Mouse (Mus musculus) embryo, embryonic 10 days (tissue): ENCODE measurements around the gene A830005F24Rik.
"Not testable (repeated sequence)": the region's sequence is repeated elsewhere in the genome, so short reads cannot be mapped to it uniquely, and the experiment has no call there.

ENCODE experiments used
- DNase-seq: peaks from one replicate; pipeline ENCODE4 v3.0.0-alpha.2; 2015; ENCODE audit warnings: low spot score

The A830005F24Rik gene

DNA sequence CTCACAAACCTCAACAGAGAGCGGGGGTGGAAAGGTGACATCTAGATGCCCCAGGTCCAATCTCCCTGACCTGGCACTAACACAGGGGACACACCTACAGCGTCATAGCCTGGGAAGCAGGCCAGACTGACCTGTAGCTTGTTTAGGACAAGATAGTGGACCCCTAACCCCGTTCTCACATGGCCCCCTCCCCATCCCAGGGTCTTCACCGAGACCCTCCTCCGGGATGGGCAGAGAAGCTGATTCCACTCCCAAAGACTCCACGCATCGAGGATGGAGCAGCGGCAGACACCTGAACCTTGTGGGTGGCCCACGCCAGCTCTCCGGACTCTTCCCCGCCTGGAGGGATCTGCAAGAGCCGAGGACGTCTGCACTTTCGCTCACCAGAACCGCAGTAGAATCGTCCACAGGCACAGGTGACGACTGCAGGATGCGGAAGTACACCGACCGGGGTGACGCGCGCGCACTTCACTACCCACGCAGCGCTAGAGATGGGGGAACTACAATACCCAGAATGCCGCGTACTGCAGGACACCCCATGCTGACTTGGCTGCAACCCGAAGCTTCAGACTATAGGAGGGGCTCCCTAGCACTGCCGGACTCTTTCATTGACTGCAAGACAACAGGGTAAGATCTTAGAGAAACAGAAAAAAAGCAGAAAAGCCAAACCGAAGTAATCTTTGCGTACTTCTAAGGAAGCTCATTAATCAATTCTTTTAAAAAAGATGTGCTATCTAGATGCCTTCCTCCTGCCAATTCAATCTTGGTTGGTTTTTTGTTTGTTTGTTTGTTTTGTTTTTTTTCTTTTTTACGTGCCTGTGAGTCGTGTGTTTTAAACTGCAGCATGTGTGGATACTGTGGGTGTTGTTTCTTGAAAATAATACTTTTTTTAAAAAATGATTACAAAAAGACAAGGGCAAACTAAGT lies at the start of gene A830005F24Rik, which contains the start of gene Zfp169:
Gene A830005F24Rik (plus strand): TSS at position 568 of the 927 bp plus-strand sequence.
Gene Zfp169 (minus strand): TSS at position 449 of the 927 bp plus-strand sequence.
- DNase-seq: peak; percentile 92

DNA sequence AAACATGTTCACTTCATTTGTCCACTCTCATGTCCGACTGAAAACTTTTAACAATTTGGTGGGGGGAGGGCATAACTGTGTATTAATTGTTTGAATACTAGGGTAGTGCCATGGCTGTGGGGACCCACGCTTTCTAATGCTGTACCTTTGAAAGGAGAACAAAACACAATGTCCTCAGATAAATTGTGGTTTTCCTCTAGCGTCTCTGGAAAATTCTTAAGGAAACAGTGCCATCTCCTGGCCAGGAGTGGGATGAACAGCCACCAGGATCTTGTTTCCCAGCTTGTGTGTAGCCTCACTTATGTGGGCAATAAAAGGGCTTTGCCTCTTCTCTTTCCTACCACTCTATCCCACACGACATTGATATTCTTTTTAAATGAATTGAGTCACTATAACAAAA lies 49.2 kb upstream of the A830005F24Rik start:
- DNase-seq: peak; percentile 85

DNA sequence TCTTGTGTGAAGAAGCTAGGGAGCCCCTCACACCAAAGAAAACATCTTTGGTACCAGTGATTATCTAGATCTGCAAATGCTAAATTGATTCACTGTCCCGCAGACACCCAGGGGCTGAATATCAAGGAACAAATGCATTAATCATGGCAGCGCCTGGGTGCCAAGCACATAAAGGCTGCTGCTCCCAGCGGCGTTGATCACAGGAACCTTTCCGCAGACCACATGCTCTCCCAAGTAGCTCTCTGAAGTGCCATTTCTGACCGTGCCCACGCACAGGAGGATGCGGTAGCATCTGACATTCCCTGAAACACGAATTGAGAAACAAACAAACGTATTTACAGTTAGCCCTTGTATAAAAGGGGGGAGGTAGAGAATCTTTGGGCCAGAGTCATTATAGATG lies 47.2 kb upstream of the A830005F24Rik start:
- no peak for DNase-seq

DNA sequence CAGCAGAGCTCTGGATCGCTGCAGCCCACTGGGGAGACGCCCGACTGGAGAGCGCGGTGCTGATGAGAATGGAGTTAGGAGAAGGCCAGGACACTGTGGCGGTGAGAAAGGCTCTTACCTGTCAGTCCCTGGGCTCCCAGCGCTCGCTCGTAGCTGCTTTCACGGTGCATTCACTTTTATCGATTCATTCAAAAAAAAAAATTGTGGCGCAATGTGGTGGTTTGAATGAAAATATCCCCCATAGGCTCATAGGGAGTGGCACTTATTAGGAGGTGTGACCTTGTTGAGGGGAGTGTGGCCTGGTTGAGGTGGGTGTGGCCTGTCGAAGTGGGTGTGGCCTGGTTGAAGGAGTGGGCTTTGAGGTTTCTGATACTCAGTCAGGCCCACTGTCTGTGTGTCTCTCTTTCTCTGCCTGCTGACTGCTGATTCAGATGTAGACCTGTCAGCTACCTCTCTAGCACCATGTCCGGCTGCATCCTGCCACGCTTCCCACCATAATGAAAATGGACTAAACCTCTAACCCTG lies 44.7 kb upstream of the A830005F24Rik start:
- no peak for DNase-seq

DNA sequence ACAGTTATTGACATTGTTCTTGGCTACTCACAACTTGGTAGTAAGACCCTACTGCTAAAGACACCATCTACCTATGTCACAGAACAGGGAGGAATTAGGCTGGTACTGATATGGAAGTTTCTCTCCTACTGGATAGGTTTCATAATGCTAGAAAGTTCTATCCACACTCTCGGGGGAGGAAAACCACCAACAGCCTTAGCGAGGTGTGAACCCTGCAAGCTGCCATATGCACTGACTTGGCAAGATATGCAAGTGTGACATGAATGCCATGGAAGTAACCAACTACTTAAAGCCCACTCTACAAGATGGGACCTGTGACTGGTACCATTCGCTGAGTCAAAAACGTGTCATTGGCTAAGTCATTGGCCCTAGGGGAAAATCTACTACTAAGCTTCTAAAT lies 29.8 kb upstream of the A830005F24Rik start:
- DNase-seq: no peak

DNA sequence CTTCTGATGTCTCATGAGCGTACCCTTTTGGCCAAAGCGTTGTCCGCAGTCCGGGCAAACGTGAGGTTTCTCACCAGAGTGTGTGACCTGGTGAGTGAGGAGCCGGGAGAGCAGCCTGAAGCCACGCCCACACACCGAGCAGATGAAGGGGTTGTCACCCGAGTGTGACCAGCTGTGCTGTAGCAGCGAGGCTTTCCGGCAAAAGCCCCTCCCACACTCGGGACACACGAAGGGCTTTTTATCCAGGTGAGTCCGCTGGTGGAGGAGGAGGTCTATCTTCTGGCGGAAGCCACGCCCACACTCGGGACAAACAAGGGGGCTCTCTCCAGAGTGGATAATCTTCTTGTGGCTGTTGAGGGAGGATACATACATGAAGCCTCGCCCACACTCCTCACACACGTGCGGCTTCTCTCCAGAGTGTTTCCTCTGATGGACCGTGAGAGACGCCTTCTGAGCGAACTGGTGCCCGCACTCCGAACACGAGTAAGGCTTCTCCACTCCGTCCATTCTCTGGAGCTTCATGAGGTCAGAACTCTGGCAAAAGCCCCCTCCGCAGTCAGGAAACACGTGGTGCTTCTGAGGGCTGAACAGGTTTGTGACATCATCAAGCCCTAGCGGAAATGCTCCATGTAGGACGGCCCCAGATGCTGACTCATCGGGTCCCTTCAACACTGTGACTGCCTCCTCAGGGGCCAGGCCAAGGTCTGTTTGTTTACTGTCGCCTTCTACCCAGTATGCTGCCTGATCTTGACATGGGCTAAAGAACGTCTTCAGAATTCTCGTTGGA lies 22.8 kb upstream of the A830005F24Rik start:
- no peak for DNase-seq

DNA sequence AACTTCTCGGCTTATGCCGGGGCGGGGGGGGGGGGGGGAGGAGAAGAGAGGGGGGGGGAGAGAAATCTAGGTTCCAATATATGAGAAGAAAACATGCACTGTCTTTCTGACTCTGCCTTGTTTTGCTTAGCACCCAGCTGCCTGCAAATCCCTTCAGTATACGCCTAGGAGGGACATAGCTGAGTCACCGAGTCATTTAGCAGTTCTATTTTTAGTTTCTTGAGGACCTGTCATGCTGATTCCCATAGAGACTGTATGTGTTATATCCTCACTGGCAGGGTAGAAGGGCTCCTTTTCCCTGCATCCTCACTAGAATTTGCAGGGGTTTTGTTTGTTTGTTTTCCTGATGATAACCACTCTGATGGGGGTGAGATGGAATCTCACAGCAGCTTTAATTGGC lies 20.2 kb upstream of the A830005F24Rik start:
- no peak for DNase-seq

DNA sequence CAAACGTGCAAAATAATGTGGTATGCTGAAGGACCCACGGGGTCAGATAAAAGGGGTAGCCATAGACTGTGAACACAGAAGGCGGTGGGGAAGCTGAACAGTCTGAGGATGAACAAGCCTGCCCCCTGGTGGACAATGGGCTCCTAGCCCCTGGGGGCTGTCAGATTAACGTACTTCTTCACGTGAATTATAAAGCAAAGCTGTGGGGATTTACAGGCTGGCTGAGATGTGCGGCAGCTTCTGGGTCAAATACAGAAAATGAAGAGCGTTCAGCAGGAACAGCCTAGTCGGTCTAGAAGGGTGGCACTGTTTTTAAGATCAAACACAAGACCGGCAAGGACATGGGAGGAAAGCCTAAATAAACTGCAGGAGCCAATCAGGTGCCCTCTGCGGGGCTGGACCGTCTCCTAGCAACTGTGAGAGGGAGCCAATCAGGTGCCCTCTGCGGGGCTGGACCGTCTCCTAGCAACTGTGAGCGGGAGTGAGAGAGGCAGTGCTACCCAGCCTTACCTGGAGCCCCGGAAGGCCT lies 15.6 kb upstream of the A830005F24Rik start:
- DNase-seq: peak; percentile 81

DNA sequence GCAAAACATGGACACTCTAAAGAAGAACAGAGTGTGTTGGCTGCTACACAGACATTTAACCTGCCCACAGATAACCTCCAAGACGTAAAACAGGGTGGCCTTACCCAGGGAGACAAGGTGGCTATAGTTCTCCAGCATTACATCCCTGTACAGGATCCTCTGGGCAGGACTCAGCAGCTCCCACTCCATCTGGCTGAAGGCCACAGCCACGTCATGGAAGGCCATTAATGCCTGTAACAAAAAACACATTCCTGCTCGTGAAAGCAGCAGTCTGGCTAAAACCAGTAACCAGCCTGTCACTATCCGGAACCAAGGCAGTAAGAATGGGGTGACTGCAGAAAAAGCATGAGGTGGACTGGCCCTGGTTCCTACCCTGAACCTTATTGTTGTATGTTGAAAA lies 14.7 kb upstream of the A830005F24Rik start:
- DNase-seq: no peak

DNA sequence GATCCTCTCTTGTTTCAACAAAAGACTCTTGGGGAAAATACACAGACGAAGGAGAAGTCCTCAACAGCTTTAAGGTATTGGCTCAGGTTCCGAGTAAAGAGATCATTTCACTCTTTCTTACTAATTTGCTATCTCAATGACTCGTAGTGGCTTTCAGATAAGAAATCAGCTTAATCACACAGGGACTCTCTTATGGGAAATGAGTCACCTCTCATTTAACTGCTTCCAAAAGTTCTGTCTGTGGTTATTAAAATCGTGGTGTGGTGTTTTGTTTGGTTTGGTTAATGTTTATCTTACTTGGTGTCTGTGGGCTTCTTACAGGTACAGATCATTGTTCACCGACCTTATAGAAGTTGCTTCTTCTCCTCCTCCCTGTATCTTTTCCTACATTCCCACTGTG lies 10.9 kb upstream of the A830005F24Rik start:
- no peak for DNase-seq

DNA sequence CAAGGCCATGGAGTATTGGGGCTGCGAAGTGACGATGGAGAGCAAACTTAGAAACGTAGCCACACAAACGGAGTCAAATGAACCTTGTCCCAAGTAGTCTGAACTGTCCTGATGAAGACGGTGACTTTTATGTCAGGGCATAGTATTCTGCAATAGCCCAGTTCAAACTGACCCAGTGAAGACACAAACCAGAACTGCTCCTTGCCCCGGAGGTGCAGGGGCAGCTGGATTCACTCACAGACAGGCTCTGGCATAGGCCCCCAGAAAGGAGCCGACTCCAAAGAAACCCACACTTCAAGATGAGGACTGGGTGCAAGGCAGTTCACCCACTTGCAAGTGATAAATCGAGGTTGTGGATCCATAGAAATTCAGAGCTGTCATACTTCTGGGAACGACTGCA lies 4.7 kb upstream of the A830005F24Rik start:
- no peak for DNase-seq

DNA sequence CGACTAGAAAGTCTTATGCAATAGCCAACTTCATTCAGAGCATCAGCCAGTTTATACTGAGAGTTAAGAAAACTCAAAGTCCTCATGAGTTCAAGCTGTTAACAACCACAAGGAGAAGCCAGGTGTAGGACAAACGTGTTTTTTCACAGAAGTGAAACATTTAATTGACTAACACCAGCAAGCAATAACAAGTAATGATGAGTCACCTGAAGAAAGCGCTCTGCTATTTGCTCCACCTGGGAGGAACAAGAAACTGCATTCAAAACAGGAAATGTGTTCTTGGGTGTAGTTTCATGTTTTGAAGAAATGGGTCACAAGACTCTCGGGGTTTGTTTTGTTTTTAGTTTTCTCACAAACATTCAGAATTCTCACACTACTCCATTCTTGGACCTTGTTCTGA lies 2.5 kb downstream of the A830005F24Rik start:
- DNase-seq: no peak

DNA sequence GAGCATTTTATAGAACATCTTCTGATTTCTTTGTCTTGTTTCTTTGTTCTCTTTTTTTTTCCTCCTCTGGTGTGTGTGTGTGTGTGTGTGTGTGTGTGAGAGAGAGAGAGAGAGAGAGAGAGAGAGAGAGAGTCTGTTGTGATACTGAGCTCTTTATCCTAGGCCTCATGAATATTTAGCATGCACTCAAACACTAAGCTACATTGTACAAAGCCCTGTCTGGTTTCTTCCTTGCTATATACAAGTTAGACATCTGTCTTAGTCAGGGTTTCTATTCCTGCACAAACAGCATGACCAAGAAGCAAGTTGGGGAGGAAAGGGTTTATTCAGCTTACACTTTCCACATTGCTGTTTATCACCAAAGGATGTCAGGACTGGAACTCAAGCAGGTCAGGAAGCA lies 5.8 kb downstream of the A830005F24Rik start:
- DNase-seq: not testable (repeated sequence)

DNA sequence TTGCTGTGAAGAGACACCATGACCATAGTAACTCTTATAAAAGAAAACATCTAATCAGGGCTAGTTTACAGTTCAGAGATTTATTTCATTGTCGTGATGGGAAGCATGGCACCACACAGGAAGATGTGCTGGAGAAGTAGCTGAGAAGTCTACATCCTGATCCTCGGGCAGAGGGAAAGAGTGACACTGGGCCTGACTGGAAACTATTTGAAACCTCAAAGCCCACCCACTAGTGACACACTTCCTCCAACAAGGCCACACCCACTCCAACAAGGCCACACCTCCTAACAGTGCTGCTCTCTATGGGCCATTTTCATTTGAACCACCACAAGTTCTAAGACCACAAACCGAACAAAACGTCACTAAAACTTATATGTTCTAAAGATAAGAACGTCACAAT lies 12.4 kb downstream of the A830005F24Rik start:
- no peak for DNase-seq

DNA sequence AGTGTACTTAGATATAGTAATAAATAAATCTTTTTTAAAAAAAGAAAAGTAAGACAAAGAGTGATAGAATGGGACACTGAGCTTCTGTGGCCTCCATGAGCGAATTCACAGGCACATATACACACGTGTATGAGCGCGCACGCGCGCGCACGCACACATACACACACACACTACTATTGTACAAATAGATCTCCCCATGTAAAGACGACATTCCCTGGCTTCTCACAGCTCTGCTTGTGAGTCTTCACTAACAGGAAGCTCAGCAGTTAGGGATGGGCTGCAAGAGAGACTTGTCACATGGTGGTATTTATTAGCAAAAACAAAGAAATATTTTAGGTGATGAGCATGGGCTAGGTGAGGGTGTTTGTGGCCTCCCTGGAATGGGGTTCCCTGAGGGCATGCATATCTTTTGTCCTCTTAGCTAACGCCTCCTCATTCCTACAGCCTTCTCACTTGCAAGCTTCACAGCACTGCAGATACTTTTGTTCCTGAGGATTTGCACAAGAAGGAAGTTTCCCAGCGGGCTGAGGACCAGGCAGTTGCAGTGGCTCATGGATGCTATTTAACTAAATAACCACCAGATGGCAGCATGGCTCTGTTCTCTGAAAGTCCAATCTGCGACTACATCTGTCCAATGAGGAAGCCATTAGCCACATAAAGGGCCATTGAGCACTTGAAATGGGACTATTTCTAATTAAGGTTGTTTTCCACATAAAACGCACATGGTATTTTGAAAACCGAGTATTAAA lies 14.9 kb downstream of the A830005F24Rik start:
- DNase-seq: peak; percentile 94

DNA sequence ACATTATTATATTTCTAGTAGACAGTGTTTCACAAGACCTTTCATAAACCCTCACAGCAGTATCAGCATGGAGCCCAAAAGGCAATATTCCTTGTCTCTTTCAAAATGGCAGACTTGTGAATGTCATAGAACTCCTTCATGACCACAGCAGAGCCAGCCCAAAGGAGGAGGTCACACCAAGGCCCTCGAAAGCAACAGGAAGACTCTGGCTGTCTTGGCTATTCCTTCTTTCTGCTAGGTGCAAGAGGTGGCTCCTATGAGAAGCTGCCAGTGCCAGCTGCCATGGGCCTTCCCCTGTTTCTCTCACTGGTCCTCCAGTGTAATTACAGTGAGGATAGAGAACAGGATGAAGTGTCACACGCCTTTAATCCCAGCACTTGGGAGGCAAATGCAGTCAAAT lies 15.7 kb downstream of the A830005F24Rik start:
- no peak for DNase-seq

DNA sequence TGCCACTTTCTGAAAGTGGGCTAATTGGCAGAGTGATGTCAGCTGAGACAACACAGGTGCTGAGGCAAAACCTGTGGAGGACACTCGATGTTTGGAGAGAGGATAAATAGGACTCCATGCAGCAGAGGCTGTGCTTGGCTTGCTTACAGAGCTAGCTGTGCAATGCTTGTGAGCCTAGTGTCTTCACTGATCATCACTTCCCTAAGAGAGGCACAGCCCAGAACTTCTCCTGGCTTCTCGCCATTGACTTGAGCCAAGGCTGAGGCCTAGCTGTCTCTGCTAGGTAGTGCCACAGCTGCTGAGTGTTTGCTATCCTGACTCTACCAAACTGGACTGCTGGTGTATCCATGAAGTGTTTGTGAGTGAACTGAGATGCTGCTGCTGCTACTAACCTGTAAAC lies 17.3 kb downstream of the A830005F24Rik start:
- DNase-seq: no peak

DNA sequence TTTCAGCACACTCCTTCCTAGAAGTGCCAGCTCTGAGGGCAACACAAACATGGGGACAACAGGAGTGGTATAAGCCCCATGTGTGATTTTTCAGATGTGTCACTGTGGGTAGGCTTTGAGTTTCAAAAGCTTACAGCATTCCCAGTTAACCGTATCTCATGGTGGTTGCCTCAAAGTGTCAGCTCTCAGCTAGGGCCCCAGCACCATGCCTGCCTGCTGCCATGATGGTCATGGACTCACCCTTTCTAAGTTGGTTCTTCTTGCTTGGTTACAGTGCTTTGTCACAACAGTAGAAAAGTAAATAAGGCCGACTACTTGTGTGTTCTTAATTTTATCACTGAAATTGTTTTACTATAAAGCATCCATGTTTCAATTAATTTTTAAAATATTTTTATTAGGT lies 18.1 kb downstream of the A830005F24Rik start:
- DNase-seq: peak; percentile 10

DNA sequence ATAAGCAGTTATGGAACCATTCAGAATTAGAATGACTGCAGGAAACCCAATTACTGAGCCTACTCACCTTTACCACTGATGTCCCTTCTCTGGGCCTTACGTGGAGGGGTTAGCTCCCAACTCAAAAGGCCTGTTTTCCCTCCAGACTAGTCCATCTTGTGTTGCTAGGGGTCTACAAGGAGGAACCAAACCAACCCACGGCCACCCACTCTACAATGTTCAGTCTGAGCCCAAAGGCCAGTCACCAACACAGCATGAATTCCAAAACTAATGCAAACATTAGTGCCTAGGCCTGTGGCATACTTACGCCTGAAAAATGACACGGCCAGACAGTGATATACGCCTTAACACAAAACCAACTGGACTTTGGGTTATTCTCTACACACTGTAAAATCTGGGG lies 20.1 kb downstream of the A830005F24Rik start:
- no peak for DNase-seq

DNA sequence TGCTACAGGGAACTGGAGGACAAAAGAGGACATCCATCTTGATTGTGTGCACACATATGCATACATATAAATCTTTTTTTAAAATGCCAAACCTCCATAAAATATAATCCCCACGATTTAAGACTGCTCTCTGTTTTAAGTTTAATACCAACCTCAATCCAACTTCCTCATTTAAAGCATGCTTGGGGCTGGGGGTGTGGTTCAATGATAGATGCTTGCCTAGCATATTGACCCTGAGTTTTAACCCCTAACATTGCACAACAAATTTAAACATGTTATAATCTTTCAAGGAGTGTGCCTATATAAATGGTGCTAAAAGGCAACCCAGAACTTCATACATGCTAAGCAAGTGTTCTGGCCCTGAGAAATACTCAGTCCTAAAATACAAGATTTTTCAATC lies 27.1 kb downstream of the A830005F24Rik start:
- no peak for DNase-seq

DNA sequence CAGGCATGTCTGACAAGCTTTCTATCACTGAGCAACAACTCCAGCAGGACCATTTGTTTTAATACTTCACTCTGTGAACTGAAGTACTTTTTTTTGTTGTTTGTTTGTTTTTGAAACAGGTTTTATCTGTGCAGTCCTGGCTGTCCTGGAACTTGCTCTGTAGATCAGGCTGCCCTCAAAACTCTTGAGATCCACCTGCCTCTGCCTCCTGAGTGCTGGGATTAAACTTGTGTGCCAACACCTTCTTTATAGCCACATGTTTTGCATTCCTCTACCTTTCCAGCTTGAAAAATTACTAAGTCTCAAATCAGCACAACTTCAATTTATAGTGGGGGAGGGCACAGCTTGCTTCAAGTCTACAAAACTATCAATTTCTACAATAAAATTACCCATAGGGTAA lies 31.0 kb downstream of the A830005F24Rik start:
- DNase-seq: no peak

DNA sequence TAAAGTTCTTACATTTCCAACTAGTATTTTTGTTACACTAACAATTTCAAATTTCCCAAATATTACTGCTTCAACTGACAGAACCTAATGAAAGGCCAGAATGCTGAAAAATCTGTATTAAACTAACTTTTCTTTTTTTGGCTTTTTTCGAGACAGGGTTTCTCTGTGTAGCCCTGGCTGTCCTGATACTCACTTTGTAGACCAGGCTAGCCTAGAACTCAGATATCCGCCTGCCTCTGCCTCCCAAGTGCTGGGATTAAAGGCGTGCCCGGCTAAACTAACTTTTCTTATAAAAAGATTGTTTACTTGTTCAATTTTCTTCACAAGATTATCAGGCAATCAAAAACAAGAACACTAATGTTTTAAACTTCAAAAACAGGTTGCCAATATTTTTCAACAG lies 31.5 kb downstream of the A830005F24Rik start:
- DNase-seq: no peak
